Comparison of ENCODE assay signal across 25 mouse cellular contexts in genomic region chr7:124671117-124671516, GRCm38 (mm10).
DNase-seq lines count a peak whose midpoint lies in the region; ATAC-seq and TF ChIP-seq lines count a peak whose summit lies in the region.
"Had no signal": no experiment of that assay in that cellular context is flagged by ENCODE, and none has a peak within 500 bp of the region (broad histone marks: within the 10 kb centered on the region; RNA-seq: fewer than 3 reads in every experiment).

No protein-coding gene starts in this region.

- intact Hi-C loops in heart, postnatal 25 days (cut with DNase I), result no loop called here

- no peak for DNase-seq in frontal cortex, postnatal 25 days (ENCODE audit: low spot score in 2 of 2)
- peak; percentile 13 for DNase-seq in heart, postnatal 0 days (ENCODE audit: low spot score)
- DNase-seq in heart, postnatal 25 days (ENCODE audit: low spot score), result no peak
- no peak for DNase-seq in lung, embryonic 14.5 days
- DNase-seq in lung, postnatal 25 days (ENCODE audit: low spot score), result no peak
- no peak for DNase-seq in ovary, postnatal 36 days (ENCODE audit: low spot score)
- DNase-seq: adrenal gland, postnatal 25 days; cerebellum, adult 11-12 months; cerebellum, postnatal 14 days; embryo, embryonic 11 days; forebrain, postnatal 0 days; gastrocnemius, postnatal 10 days; lung, postnatal 14 days; retina, postnatal 1 day had no signal

- no peaks in the 10 kb centered on the region for H3K27me3 ChIP-seq in heart, postnatal 0 days (ENCODE audit: control insufficient read depth, insufficient read depth, low read length)
- no peaks in the 10 kb centered on the region for H3K27me3 ChIP-seq in lung, embryonic 14.5 days (ENCODE audit: insufficient read depth, low read length)
- H3K27me3 ChIP-seq: limb, embryonic 15.5 days; liver, embryonic 15.5 days; megakaryocyte, embryonic 14.5 days; stomach, embryonic 15.5 days had no signal

- no peak overlapping the region for H3K4me3 ChIP-seq in heart, postnatal 0 days (ENCODE audit: low read depth, low read length)
- H3K4me3 ChIP-seq in lung, embryonic 14.5 days (ENCODE audit: low read depth, low read length), result no peak overlapping the region
- H3K4me3 ChIP-seq in cortical plate, adult 2 months (ENCODE audit: insufficient read depth, low read length), result no peak overlapping the region
- H3K4me3 ChIP-seq: hindbrain, embryonic 10.5 days; limb, embryonic 15.5 days; liver, embryonic 15.5 days; megakaryocyte, embryonic 14.5 days; stomach, embryonic 15.5 days had no signal

- peaks cover 3% of the 10 kb centered on the region; the same call in 1 of the 2 replicates for H3K4me1 ChIP-seq in heart, postnatal 0 days (ENCODE audit: control insufficient read depth, insufficient read depth)
- no peaks in the 10 kb centered on the region for H3K4me1 ChIP-seq in lung, embryonic 14.5 days (ENCODE audit: insufficient read depth)
- H3K4me1 ChIP-seq in cortical plate, adult 2 months (ENCODE audit: control insufficient read depth, insufficient read depth, low read length), result peaks cover 8% of the 10 kb centered on the region
- H3K4me1 ChIP-seq: liver, embryonic 15.5 days; megakaryocyte, embryonic 14.5 days; stomach, embryonic 15.5 days had no signal

- no peak overlapping the region for H3K9ac ChIP-seq in heart, postnatal 0 days (replicated peaks; ENCODE audit: low read depth, low read length)
- no peak overlapping the region for H3K9ac ChIP-seq in lung, embryonic 14.5 days
- H3K9ac ChIP-seq: forebrain, postnatal 0 days; limb, embryonic 15.5 days; liver, embryonic 15.5 days; stomach, embryonic 15.5 days had no signal

- TF ChIP-seq EP300 in heart, postnatal 0 days (IDR thresholded peaks at IDR 0.05; ENCODE audit: low read depth), result no peak

- no peak for TF ChIP-seq POLR2A in cortical plate, adult 2 months (IDR thresholded peaks at IDR 0.05; ENCODE audit: extremely low read depth, insufficient read depth, low read length)

- no peaks in the 10 kb centered on the region for H3K36me3 ChIP-seq in heart, postnatal 0 days (replicated peaks; ENCODE audit: control insufficient read depth, insufficient read depth, low read length)
- no peaks in the 10 kb centered on the region for H3K36me3 ChIP-seq in lung, embryonic 14.5 days (ENCODE audit: insufficient read depth)
- H3K36me3 ChIP-seq: G1E; hindbrain, embryonic 10.5 days; limb, embryonic 15.5 days; liver, embryonic 15.5 days; stomach, embryonic 15.5 days had no signal

- no peak overlapping the region for H3K27ac ChIP-seq in heart, postnatal 0 days (ENCODE audit: low read depth)
- H3K27ac ChIP-seq in lung, embryonic 14.5 days (ENCODE audit: low read depth), result no peak overlapping the region
- H3K27ac ChIP-seq in cortical plate, adult 2 months (ENCODE audit: insufficient read depth, low read length), result 0 out of 2 replicates have a peak overlapping the region, but pooled peaks have one; percentile 28
- H3K27ac ChIP-seq: hindbrain, embryonic 10.5 days; hindbrain, postnatal 0 days; limb, embryonic 15.5 days; liver, embryonic 15.5 days; stomach, embryonic 15.5 days had no signal

- ATAC-seq in frontal cortex, adult (ENCODE audit: low TSS enrichment), result peak; percentile 78; the same call in 1 of the 2 replicates
- ATAC-seq in heart, postnatal 0 days (ENCODE audit: insufficient read depth, low read depth), result peak; percentile 36
- ATAC-seq in lung, embryonic 14.5 days (ENCODE audit: insufficient read depth), result peak; percentile 44; the same call in 1 of the 2 replicates
- ATAC-seq: forebrain, postnatal 0 days; hindbrain, postnatal 0 days; intestine, postnatal 0 days; midbrain, embryonic 16.5 days had no signal

- H3K4me2 ChIP-seq in heart, postnatal 0 days (ENCODE audit: low read depth, low read length), result no peak overlapping the region
- no peak overlapping the region for H3K4me2 ChIP-seq in lung, embryonic 14.5 days
- H3K4me2 ChIP-seq: limb, embryonic 15.5 days; liver, embryonic 15.5 days; stomach, embryonic 15.5 days had no signal

- TF ChIP-seq CTCF in heart, postnatal 0 days (IDR thresholded peaks at IDR 0.05; ENCODE audit: low read depth), result no peak
- TF ChIP-seq CTCF in lung, embryonic 14.5 days (IDR thresholded peaks at IDR 0.05; ENCODE audit: low read depth), result no peak
- no peak for TF ChIP-seq CTCF in cortical plate, adult 2 months (IDR thresholded peaks at IDR 0.05; ENCODE audit: extremely low read depth, insufficient read depth, low read length)

- H3K9me3 ChIP-seq in heart, postnatal 0 days (replicated peaks; ENCODE audit: control insufficient read depth, low read length), result no peaks in the 10 kb centered on the region
- H3K9me3 ChIP-seq in lung, embryonic 14.5 days (ENCODE audit: low read depth, low read length), result no peaks in the 10 kb centered on the region
- H3K9me3 ChIP-seq: hindbrain, embryonic 10.5 days; limb, embryonic 15.5 days; liver, embryonic 15.5 days; stomach, embryonic 15.5 days had no signal
